Mouse (Mus musculus) frontal cortex, adult 2 months (tissue): ENCODE results near the gene Tor2a. TPM values are rescaled to one million over a fixed set of nuclear protein-coding genes. Genes with fewer than 3 reads are reported as not detected.
A peak's percentile ranks its signal among the peaks of the same experiment; 100 is the strongest.

Experiments used
- DNase-seq, 2 experiments: peaks; one replicate each; pipeline ENCODE4 v3.0.0; 2022; ENCODE audit warnings: low spot score in 1 of 2; ENCODE audit errors: extremely low spot score in 1 of 2
- polyA plus RNA-seq: library from polyadenylated mRNA; depleted of rRNA; stranded (reverse); fragments of >200 nt; gene quantifications from 2 replicates; pipeline ENCODE4 v1.2.3, GENCODE M21; 2012

Gene Tor2a
- polyA plus RNA-seq, 1 experiment, result 60.0 TPM

DNA sequence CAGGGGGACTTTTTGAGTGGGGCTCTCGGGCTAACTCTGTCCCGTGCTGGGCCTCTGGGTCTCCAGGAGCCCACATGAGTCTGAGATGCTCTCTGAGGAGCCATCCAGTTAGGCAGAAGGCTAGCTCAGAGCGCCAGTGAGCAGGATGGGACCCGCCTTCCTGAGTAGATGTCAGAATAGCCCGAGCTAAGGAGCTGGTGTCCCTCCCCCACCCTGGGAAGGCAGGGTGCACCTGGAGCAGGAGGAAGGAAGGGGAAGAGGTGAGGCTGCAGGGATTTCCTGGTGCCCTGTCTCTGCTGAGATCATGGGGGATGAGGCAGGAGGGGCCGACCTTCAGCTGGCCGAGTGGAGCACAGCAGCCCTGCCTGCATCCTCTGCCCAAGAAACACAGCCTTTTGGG lies 28.6 kb upstream of the Tor2a start:
- no peak for DNase-seq

DNA sequence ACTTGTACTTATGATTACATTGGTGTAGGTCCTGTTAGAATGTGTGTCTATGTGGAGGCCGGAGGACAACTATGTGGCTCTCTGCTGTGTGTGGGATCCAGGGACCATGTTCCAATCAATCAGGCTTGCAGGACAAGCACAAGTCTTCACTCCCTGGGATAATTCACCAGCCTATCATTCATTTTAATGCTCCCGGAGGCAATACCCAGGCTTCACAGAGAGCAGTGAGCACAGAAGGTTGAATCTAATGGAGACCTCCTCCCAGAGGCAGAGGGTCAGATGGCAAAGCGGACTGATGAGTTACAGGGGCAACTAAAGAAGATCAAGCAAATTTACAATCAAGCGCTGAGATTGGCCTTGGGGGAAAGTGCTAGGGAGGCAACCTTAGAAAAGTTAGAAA lies 27.5 kb upstream of the Tor2a start:
- no peak for DNase-seq

DNA sequence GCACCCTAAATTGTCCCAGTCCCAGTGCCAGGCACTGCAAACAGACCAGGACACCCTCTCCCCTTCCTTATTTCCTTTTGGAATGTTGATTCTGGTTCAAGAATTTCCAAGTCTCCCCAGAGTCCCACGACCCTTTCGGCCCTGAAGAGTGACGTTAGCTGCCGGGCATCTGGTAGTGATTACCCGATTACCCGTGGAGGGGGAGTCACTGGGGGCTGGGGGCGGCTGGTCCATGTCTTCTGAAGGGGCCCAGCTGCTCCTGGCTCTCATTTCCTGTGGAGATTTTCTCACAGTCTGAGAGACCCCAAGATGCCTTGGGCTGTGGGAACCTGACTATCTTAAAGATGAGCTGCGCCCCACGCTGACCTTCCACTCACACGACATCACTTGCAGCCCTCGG lies 26.2 kb upstream of the Tor2a start:
- DNase-seq, result no peak

DNA sequence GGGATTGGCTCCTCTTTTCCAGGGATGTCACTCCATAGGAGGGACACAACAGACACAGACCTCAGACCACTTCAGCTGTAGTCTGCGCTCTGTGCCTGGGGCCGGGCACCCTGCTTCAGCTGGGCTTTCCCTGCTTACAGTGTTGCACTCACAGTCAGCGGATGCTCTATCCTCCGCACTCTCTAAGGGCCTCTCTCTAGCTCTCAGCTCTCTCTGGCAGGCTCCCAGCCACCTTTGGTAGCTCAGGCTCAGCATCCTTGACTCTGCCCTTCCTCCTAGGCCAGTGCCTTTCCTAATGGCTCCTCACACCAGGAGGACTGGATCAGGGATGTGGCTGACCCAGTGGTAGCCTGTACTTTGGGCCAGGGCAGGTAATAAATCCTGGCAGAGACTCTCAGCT lies 25.1 kb upstream of the Tor2a start:
- DNase-seq, result no peak

DNA sequence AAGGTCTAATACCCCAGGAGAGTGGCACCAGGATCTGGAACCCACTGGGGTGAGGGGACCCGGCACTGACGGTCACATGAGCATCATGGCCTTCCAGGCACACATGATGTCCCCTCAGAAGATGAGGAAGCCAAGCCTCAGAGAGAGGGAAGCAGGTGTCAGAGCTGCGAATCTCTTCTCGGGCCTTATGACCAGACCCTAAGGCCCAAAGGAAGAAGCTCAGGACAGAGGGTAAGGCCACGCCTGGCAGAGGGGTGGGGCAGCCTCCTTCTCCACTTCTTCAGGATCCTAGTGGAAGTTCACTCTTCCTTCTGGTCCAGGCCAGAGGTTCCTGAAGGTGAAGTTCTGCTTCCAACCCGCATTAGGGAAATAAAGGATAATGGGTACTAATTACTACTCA lies 24.3 kb upstream of the Tor2a start:
- no peak for DNase-seq

DNA sequence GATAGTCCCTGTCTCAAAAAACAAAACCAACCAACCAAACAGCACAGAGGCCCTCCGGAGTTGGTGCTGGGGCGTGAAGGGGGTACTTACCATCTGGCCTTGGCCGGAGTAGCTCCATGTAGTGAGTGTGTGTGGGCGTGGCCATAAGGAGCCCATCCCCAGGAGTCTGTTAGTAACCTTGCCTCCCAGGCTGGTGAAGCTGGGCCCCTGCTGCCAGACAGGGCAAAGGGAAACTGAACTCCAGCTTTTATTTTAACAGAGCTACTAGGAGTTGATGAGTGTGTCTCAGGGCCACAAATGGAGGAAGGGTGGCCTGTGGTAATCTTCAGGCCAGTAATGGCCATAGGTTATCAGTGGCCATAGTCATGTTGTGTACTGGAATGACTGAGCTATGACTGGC lies 22.6 kb upstream of the Tor2a start:
- DNase-seq, result no peak

DNA sequence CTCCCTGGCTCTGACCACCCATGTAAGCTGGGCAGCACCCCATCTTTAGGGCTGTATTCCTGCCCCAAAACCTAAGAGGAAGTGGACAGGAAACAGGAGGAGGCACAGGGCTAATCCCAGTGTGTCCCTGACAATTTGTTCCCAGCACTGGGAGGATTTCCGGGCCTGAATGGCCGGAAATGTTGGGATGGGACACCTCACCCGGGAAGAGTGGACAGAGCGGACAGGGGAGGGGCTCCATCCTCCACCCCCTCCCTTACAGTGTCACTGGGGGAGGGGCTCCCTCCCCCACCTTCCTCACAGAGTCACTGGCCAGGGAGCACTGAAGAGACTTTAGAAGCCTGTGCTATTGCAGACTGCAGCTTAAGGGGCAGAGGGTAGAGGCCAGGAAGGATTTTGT lies 22.1 kb upstream of the Tor2a start:
- DNase-seq, result no peak

DNA sequence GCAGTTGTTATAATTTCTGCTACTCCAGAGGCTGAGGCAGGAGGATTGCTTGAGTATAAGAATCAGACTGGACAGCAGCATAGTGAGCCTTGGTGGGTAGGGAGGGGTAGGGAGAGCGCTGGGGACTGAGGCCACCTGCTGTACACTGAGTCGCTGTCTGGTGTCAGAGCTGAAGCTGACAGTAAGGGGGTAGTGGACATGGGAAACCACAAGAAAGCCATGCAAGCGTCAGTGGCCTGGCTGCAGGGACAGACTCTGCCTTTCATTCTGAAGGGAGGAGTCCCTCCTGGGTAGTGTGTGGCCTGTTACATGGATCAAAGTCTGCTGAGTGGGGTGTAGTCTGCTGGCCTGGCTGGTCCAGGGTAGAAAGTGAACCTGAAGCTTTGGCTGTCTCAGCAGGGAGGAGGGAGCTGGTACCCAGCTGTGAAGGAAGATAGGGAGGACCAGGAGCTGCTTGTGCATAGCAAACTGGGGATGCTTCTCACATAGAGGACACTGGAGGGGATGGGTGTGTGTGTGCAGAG lies 20.7 kb upstream of the Tor2a start:
- no peak for DNase-seq

DNA sequence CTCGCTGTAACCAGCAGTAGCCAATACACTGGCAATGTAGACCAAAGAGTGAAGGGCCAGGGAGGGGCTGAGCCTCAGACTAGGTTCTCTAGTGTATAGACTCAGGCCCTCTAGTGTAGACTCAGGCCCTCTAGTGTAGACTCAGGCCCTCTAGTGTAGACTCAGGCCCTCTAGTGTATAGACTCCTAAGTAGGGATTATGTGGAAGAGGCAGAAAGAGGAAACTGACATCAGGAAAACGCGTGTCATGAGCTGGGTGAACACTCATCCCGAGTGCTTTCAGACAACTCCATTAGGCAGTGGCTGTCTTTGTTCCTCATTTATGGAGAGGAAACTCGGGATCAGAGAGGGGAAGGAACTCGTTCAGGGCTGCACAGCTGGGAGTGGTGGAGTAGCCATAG lies 20.0 kb upstream of the Tor2a start:
- no peak for DNase-seq

DNA sequence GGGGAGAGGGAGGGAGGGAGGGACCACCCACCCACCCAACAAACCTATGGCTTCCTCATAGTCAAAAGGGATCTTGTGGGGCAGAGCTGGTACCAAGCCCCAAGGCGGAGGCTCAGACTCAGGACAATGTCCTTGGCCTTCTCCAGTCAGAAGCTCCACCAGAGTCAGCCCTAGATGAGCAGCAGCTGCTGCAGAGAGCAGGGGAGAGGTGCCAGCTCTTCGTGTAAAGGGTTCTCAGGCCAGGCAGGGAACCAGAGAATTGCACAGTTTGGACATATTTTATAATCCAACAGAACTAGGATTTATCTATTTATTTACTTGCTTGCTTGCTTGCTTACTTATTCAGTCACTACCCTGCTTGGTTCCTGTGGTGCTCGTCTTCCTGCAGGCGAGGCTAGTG lies 17.7 kb upstream of the Tor2a start:
- DNase-seq, result no peak

DNA sequence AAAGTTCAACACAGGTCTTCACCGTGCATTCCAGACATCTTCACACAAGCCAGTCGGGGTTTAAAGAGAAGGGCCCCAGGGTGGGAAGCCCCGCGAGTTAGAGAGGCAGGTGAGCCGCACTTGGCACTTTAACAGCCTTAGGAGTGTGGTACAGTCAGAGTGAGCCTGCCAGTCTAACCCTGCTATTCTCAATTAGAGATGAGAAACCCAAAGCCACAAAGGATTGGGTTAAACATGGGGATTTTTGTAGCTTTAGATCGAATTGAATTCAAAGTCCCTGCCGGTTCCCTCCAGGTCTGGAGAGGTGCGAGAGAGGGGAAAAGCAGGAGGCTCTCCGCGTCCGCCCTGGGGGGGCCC lies 16.1 kb upstream of the Tor2a start, which contains the start of gene 6330409D20Rik:
Gene 6330409D20Rik (minus strand): TSS at position 101 of the 357 bp plus-strand sequence.
- DNase-seq, result no peak

DNA sequence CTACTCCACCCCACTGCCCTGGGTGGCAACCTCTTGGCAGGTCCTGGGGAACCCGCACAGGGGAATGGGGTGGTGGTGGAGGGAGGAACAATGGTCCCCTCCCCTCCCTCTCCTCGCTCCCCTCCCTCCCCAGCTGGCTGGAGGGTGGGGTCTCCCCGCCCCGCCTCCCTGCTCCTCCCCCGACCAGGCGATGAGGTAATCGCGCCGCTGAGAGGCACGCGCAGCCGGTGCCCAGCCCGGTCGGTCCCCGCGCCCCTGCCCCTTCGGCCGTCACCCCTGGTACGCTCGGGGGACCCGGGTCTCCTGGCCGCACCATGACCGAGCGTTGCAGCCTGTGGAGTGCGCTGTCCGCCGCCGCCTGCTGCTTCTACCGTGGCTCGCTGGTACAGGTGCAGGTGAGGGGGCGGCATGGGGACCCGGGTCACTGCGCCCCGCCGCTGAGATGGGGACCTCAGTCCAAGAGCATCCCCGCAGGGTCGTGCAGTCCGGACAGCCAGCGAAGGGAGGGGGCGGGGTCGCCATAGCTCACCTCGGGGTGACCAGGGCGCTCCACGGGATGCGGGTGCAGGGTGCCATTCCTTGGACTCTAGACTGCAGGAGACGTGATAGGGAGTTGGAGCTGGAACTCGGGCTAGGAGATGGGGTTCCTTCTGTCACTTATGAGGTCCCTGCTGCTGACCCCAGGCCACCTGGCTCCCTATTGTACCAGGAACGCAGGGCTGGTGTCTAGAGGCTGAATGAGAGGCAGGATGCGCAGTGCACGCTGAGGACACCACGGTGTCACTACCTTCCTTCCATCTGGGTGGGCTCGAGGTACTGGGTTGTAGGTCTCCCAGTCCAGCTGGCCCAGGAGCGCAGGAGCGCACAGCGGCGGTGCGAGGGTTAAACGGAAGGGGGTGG lies 15.5 kb upstream of the Tor2a start:
- peak in 1 of 2 experiments; percentile 62 for DNase-seq

DNA sequence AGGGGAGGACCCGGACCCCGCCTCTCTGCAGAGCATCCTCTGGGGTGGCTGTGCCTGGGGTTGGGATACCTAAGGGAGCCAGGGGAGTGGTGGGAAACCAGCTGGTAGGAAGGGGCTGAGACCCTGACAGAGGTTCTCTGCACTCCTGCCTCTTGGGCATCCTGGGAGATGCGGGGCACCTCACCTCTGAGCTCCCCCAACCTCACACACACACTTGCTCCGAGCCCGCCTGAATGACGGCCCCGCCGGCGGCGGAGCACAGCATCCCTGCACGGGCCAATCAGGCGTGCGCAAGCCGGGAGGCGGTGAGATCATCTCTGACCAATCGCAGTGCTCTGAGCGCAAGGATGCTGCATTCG lies 14.9 kb upstream of the Tor2a start:
- DNase-seq, result peak; percentile 79 to 89

DNA sequence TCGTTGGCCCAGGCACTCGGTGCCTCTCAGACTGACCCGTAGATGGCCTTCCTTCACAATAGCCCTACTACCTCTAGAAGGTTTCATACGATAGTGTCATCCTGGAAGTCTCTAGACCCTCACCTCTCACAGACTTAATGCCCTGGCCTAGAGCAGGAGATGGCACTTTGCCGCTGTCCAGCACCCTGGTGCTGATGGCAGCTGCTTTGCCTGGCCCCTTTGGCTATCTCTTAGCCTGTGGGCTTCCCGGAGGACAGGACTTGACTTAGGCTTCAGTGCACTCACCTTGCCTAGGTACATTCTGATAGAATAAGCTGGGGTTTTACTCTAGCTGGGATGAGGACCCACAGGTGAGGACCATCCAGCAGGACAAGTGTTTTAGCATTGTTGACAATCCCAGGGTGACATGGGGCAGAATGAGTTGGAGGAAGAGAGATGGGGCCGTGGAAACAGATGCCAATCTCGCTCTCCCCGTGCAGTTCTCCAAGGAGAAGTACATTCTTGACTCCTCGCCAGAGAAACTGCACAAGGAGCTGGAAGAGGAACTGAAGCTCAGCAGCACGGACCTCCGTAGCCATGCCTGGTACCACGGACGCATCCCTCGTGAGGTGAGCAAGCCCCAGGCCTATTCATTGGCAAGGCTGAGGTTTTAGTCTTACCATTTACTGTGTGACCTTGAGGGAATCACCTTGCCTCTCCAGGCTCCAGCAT lies 12.6 kb upstream of the Tor2a start:
- DNase-seq, result no peak

DNA sequence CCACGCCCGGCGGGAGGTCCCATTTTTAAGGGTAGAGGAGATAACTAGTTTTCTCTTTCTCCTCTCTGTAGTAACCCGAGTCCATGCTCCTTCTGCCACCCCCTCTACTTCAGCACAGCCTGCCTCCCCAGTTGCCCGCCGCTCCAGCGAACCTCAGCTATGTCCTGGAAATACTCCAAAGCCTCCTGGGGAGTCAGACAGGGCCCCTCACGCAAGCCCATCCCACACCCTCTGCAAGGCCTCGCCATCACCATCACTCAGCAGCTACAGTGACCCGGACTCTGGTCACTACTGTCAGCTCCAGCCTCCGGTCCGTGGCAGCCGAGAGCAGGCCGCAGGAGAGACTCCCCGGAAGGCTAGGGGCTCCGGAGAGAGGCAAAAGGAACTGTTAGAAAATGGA lies 8.0 kb upstream of the Tor2a start:
- no peak for DNase-seq

DNA sequence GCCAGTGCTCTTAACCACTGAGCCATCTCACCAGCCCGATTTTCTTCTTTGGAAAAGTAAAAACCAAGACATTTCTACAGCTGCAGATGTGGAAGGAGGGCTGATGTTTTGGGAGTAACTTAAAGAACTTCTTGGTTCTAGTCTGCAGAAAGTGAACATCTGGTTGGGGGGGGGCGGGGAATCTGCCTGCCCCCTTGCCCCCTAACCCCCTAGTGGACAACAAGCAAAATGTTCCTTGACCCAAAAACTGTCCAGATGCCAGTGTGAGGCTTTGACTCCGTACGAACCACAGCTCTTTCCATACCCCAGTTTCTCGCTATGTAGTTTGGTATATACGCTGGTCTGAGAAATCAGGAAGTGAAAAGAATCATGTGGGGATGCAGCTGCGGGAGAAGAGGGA lies 6.8 kb upstream of the Tor2a start:
- no peak for DNase-seq

DNA sequence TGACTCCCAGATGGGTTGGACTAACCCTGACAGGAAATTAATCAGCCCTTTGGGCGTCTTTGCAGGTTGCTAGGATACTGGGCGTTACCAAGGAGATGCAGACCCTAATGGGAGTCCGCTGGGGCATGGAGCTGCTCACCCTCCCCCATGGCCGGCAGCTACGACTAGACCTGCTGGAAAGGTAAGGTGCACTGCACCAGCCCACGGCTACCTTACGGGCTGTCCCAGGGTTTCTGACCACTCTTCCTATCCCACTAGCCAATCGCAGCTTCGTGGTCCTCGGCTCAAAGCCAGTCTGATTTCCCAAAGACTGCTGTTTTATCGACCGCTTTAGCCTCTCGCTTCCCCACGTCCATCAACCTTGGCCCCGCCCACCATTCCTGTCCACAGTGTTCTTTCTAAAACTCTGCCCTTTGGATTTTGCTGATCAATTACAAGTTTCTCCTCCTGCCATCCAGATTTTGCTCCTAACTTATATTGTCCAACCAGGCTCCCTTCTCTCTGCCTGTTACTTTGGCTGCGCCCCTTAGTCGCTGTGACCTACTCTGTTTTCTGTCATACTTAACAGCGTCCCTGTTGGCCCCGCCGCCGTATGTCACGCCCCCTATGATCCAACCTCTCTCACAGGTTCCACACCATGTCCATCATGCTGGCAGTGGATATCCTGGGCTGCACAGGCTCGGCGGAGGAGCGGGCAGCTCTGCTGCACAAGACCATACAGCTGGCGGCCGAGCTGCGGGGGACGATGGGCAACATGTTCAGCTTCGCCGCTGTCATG lies 6.0 kb upstream of the Tor2a start:
- DNase-seq, result no peak

DNA sequence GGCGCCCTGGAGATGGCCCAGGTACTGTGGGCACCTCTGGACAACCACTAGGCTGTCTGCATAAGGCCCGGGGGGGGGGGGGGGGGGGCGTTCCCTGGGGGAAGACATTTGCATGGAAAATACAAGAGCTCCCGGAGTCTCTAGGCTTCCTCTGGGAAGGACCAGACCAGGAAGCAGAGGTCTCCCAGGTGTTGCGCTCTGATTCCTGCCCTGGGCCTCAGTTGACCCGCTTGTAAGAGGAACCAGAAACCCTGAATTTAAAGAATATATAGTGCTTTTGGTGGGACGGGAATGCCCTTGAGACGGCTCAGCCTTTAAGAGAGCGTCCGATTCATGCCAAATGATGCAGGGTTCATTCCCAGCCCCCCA lies 5.4 kb upstream of the Tor2a start:
- DNase-seq, result no peak

DNA sequence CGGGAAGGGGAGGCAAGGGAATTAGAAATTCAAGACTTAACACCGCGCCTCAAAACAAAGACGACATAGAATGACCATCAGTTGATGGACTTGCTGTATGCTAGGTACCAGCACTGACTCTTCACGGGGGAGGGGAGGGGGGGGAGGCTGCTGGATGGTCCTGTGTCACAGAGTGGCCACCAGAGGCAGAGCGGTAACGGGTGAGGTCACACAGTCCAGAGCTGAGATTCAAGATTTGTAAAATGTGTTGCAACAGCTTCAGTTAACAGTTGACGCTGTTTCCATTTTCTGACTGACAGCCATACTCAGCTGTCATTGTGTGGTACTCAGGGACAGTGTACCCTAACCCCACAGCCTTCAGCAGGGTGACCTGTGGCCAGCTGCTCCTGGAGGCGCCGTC lies 4.9 kb upstream of the Tor2a start:
- DNase-seq, result no peak

DNA sequence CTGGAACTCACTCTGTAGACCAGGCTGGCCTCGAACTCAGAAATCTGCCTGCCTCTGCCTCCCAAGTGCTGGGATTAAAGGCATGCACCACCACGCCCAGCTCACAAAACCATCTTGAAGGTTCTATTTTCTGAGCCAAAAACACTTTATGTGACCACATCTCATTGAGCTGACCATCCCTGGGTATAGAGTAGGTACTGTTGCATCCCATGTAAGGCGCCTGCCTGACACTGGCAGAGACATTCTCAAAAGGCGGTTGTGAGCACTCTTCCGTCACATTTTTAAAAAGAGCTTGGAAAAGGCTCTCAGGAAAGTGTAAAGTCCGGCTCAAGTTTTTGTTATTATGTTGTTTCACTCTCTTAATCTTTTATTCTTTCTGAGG lies 369 bp upstream of the Tor2a start:
- no peak for DNase-seq

DNA sequence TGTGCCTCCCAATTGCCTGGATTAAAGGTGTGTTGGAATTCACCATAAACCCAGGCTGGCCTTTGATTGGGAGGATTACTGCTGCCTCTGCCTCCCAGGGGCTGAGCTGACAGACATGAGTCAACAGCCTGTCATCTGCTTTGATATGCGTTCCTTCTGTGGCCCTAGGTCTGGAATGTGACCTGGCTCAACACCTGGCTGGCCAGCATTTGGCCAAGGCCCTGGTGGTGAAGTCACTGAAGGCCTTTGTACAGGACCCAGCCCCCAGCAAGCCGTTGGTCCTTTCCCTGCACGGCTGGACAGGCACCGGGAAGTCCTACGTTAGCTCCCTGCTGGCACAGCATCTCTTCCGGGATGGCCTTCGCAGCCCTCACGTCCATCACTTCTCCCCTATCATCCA lies 1.5 kb downstream of the Tor2a start:
- DNase-seq, result no peak
